Mouse (Mus musculus) heart, postnatal 0 days (tissue): ENCODE results near the gene Cabs1.

Source experiments
- CTCF ChIP-seq: IDR thresholded peaks from 2 replicates; pipeline ENCODE4 v1.5.1; 2016; ENCODE audit warnings: antibody characterized with exemption, control low read depth, low read depth
- EP300 ChIP-seq: IDR thresholded peaks from 2 replicates; pipeline ENCODE4 v1.6.1; 2016; ENCODE audit warnings: antibody characterized with exemption, low read depth

- TF ChIP-seq EP300 (no peak), CTCF (no peak)
These were observed 23.0 kb downstream of the Cabs1 start, which contains the start of gene Smr3a for GRCm38 (mm10) chr5:88002249-88002648.
